Mouse (Mus musculus): Measurements from ENCODE around the gene Calcrl.

Calcrl gene

DNA sequence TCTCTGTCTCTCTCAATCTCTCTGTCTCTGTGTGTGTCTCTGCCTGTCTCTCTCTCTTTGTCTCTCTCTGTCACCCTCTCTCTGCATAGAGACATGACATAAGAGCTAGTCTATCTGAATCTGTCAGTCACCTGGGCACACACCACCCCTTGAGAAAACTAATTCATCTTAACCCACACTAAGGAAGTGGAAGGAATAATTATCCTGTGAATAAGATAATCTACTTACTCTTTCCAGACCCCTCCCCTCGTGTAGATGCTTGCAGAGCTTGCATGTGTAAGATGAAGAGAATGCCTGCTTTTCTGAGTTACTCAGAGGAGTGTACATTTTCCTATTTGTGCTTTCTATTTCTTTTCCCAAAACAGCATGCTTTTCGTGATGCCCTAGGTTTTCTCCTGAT, 81.5 kb downstream of the Calcrl start:
- in situ Hi-C loops (cut with MboI; ENCODE audit: low sequenced_read_pairs): no loop called here

DNA sequence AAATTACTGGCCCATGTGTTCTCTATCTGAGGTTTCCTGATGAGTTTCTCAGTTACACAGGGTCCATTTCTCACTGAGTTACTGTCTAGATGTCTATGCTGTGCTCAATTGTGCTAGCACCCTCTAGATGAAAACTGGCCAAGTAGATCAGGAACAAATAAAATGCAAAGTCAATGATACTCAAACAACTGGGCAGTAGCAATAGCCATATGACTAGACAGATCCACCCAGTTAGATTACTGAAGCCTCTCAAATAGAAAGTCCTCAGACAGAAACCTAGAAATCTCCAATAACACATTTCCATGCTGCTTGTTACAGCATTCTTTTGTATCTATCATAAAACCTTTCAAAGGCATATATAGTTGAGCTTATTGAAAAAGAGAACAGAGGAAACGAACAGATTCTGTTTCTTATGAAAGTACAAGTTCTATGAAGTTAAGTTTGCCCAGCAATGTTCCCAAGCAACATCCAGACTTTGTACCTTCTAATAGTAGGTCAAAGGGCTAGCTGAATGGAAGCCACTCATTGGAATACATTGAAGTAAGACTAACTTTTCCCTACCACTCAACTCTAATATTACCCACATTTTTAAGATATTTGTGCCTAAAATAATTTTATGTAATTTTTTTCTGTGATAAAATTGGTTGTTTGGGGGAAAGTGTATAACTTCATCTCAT, 87.3 kb downstream of the Calcrl start:
- in situ Hi-C loops (cut with MboI; ENCODE audit: low sequenced_read_pairs): no loop called here

DNA sequence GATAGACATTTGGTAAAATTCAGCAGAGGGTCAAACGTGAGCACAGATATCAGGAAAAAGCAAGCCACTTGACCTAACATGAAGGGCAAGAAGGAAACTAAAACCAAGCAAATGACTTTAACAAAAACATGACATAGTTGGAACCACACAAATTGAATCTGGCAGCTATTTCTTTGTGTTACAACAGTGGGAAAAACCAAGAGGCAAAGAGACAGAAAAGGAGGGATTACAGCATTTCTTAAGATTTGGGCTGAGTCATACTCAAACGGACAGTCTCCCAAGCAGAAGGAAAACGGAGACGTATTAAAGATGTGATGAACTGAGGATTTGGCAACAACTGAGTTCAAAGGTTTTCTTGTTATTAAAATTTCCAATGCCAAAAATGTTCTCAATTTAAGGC, 88.9 kb downstream of the Calcrl start:
- in situ Hi-C loops (cut with MboI; ENCODE audit: low sequenced_read_pairs): no loop called here

DNA sequence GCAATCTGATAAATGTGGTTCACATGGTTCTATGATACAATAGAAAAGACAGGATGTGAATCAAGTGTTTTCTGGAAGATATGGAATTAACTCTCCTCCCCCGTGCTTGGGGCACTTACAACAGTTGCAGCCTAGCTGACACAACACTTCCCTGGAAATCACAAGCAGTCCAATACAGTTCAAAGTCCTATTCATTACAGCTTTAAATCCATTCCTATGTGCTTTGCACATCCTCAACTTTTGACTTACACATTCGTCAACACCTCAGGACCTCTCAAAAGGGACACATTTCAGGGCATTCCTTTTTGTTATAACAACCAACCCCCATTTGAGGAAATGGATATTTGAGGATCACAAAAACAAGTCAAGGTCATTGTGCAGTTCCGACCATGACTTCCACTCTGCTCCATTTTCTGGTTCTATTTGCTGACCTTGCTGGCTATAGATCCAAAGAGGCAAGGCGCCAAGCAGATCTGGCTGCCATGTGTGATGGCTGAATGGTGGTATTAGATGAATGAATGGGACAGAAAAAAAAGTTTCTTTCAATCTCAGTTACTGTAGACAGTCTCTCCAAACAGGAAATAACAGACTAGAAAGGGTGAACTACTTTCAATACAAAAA, 108.9 kb downstream of the Calcrl start:
- in situ Hi-C loops (cut with MboI; ENCODE audit: low sequenced_read_pairs): no loop called here

DNA sequence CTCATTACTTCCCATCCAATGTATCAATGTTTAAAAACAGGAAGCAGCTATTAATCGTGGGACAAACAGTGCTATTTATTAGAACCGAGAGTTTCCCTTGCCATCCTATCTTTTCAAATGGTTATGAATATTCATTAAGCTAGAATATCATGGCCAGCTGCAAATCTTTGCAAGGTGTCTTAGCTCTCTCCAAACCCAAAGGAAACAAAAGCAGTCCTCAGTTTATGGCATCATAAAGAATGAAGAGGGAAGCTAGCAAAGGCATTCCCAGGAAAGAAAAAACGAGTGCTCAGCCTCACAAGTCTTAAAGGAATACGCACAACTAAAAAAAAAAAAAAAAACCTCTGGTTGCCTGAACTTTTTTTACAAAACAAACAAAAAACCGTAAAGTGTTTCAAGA, 128.7 kb downstream of the Calcrl start:
- in situ Hi-C loops (cut with MboI; ENCODE audit: low sequenced_read_pairs): no loop called here

DNA sequence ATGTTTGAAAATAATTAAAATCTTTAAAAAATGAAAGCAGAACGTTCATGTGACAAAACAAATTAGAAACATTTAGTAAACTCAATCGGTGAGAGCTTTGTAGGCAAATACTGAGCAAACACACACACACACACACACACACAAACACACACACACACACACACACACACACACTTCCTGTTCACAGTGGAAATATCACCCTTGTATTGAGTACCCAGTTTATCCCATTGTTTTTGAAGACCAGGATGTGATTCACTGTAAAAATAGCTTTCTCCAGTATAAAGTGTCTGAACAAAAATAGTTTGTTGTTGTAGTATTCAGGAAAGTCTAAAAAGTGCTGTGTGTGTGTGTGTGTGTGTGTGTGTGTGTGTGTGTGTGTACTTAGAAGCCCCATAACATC, 130.1 kb downstream of the Calcrl start:
- in situ Hi-C loops (cut with MboI; ENCODE audit: low sequenced_read_pairs): no loop called here

DNA sequence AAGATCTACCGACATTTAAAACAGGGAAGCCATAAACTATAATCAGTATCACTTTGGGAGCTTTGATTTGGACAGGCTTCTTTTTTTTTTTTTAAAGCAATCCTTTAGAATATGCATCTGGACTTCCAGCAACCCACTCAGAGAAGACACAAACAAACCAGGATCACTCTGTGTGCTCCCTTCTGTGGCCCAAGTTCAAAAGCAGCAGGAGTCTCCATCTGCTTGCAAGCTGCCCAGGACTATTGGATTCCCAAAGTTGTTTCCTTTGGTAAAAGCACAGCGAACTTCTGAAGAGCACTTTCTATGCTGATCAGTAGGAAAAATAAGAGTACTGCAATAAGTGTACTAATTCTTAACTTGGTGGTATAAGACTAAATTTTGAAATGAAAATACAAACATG, 130.6 kb downstream of the Calcrl start:
- in situ Hi-C loops (cut with MboI; ENCODE audit: low sequenced_read_pairs): no loop called here

DNA sequence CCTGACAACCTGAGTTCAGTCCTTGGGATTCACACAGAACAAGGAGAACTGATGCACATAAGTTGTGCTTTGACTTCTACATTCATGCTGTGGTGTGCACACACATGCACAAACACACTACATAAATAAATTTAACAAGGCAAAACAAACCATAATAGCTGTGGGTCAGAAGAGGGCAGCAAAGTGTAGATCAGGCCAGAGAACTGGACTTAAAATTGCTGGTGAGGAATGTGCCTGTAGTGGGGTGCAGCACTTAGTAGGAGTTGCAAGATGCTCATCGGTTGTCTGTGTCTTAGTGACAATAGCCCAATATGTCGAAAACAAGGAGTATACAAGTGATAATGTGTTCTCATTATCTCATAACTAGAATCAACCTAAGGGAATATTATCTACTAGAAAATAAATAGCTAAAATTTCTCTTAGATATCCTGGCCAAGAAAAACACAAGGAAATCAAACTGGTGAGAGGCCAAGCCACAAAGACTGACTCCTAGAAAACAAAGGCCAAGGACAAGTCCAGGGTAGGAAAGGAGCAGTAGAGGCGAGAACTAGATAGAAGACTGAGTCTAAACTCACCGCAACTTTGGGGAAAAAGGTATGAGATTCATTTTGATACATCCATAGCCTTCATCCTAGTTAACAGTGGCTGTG, 132.7 kb downstream of the Calcrl start:
- in situ Hi-C loops (cut with MboI; ENCODE audit: low sequenced_read_pairs): no loop called here

DNA sequence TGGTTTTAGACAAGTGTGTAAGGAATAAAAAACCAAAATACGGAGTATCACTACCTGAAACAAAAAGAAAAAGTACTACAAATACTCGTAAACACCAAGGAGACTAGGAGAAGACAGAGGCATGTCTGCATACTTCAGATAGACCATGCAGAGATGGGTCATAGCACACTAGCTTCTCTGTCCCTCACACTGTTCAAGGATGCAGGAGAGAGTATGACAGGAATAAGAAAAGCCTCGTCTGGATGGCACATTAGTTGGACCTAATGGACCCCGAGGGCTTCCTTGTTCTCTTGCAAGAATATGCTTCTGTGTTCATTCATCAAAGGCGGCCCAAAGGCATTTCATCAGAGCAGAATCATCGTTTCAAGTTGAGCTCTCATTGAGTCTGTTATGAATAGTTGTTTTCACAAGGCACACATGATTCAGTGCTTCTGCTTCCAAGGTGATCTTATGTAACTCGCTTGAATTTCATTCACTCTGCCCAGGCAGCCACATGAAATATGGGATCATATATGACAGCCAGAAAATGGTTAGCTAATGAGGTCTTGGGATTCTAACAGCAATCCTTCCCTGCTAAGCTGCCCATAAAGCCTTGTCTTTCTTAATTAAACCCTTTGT, 136.2 kb downstream of the Calcrl start:
- in situ Hi-C loops (cut with MboI; ENCODE audit: low sequenced_read_pairs): no loop called here

All from CH12F3 (cell line).